Mouse (Mus musculus) gastrocnemius, adult 18-20 months (tissue): Measurements from ENCODE around the gene Rasal1. TPM values are rescaled to one million over a fixed set of nuclear protein-coding genes. Genes with fewer than 3 reads are reported as not detected.

Source experiments
- DNase-seq: peaks from one replicate; pipeline ENCODE4 v3.0.0; 2021; ENCODE audit warnings: low spot score
- total RNA-seq, 2 experiments: library from RNA; stranded (reverse); gene quantifications; 2 replicates each; pipeline ENCODE4 v1.2.3; 2021

The Rasal1 gene
- total RNA-seq, 2 experiments from 2014 or later, result not detected

DNA sequence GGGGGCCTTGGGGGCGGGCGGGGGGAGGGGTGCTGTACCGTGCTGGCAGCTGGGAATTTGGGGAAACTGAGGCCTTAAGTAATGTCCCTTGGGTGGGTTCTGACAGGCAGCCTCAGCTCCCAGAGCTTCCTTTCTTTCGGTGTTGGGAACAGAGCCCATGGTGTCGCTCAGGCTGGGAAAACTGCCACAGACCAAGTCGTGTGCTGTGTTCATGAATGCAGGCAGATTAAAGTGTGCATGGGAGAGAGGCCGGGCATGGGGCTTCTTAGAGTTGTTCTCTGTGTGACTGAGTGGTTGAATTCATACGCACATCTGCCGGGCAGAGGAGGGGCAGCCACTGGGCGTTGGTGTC is 26.8 kb upstream of the Rasal1 start:
- DNase-seq, result no peak

DNA sequence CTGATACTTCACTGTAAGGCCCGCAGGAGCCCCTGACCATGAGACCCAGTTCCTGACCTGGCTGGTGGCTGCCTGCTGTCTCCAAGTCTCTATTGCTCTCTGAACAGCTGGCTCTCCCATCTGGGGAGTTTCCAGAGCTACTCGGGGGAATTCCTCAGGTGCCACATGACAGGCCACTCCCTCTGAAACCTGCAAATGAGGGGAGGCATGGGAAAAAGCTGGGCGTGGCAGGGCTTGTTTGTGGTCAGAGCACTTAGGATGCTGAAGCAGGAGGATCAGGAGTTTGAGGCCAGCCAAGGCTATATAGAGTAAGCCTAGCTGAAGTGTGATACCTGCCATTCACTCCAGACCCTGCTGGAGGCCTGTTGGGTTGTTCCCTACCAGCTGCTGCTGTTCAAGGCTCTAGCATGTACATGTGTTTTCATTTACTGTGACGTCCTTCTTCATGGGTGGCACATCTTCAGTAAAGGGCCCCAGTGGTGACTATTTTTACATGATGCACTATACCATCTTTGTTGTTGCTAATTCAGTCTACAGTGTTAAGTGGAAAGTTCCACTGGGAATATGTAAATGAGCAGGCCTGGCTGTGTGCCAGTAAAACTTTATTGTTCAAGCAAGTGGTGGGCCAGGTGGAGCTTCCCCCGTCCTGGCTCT is 26.3 kb upstream of the Rasal1 start:
- DNase-seq, result no peak

DNA sequence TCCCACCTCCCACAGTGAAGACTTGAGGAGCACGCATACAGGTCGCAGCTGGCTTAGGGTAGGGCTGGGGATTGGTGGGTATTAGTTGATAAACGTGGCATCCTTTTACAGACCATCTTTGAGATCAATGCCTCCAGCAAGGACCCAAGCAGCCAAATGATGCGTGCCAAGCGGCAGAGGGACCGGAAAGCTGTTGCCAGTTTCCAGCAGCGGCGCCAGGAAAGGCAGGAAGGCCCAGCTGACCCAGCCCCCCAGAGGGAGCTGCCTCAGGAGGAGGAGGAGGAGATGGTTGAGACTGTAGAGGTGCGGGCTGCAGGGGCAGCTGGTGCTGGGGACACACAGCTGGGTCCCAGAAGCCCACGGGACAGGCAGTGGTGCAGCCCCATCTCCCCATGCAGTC is 24.2 kb upstream of the Rasal1 start:
- DNase-seq, result no peak

DNA sequence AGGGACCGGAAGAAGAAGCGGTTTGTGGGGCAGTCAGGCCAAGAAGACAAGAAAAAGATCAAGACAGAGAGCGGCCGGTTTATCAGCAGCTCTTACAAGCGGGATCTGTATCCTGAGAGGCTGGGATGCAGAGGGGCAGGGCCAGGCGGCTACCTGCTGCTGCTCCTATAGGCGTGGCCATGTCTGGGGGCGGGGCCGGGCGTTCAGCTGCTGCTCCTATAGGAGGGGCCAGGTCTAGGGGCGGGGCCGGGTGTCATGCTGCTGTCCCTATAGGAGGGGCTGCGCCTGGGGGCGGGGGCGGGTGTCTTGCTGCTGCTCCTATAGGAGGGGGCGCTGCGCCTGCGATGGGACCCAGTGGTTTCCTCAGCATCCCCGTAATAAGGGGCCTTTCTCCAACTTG is 22.2 kb upstream of the Rasal1 start:
- no peak for DNase-seq

DNA sequence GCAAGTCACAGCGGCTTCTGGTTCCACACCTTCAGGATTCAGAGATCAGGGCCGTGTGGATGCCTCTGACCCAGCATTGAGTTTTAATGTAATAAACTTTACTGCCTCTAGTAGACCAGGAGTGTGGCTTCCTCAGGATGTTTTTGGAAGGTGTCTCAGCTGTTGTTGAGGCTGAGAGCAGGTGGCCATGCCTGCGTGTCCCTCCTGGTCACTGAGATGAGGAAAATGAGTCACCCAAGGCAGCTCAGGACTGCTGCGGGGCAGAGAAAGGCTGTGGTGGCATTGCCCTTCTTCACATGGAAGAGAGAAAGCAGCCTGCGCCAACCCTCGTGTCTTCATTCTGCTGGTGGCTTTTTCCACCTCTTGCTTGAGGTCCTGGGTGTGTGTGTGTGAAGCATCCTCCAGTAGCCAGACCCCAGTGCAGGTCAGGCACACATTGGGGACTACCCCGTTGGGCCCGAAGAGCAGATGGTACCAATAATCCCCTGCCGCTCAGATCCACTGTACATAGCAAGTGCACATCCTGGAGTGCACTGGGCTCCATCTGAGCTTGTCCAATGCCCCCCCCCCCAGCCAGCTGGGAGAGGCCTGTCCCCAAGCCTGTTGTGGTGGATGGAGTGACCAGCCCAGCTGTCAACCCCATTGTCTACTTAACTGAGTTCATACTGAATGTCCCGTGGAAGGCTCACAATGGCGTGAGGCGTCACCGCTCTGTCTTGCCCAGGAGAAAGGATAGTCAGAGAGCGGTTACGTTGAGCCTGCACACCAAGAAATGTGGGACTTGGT is 20.9 kb upstream of the Rasal1 start:
- no peak for DNase-seq

DNA sequence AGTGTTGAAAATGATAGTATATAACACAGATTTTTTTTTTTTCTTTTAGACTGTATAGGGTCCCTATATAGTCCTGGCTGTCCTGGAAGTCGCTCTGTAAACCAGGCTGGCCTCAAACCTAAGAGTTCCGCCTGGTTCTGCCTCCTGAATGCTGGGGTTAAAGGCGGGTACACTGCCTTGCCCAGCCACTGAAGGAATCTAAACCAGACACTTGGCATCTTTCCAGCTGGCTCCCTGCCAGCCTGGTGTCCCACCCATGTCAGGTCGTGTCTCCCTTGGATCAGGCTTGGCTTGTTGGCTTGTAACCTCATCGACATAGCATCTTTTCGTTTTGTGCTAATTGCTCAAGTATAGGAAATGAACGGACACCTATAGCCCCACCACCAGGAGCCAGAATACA is 20.0 kb upstream of the Rasal1 start:
- DNase-seq, result no peak

DNA sequence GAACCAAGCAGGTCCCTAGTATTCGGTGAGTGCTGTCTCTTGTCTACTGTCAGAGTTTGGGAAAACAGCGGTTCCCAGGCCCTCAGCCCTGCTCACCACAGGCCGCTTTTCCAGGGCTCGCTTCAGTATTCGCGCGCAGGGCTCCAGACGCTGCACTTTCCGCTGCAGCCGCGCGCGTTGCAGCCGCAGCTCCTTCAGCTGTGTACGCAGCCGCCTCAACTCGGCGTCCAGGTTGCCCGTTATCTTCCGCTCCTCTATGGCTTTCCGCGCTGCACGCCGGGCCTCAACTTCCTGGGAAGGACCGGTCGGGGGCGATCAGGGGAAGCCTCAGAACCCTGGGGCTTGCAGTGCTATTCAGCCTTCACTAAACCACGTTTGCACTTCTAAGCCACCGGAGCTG is 17.5 kb upstream of the Rasal1 start:
- no peak for DNase-seq

DNA sequence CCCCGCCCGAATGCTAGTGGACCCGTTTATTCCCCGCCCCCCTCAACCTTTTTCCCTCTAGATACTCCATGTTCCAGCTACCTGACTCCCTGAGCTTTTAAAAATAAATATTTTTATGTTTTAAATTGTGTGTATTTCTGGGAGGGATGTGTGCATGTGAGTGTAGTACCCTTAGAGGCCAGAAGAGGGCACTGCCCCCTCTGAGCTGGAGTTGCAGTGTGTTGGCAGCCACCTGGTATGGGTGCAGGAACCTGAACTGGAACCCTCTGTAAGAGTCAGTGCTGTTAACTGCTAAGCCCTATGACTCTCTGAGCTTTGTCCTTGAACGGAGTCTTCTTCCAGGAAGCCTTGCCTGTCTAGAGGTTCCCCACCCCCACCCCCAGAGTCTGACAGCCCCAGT is 16.7 kb upstream of the Rasal1 start:
- no peak for DNase-seq

DNA sequence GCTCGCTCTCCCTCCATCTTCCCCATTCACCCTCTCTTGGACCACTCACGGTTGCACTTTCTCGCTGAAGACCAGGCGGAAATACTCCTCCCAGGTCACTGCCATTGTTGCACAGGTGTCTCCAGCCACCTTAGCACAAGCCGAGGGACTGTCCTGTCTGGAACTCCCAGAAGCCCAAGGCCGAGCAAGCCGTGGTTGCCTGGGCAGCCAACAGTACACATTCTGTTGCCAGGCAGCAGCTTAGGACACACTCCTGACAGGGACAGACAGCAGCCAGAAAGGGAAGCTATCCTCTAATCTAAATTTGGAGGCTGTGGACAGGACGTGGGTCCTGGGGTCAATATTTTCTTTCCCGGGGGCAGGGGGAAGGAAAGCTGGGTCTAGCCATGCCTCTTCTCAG is 14.5 kb upstream of the Rasal1 start, which contains the start of gene Cfap73:
TSS of gene Cfap73 (minus strand) at position 105 of the 400 bp plus-strand sequence.
- DNase-seq, result no peak

DNA sequence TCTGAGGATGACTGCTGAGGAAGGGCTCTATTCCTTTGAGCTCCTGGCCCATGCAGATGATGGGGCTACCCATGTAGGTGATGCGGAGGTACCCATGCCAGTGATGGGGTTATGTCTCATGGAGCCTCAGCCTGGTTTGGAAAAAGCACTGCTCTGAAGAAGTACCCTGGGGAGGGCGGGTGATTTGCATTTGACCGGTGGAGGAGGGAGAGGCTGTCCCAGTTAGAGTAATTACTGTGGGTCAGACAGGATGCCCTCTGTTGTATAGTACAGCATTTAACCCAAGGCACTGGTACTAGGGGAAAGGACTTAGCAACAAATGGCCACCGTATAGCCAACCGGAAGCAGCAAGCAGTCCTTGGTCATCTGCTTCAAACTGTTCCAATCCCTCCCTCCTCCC is 13.8 kb upstream of the Rasal1 start:
- DNase-seq, result no peak

DNA sequence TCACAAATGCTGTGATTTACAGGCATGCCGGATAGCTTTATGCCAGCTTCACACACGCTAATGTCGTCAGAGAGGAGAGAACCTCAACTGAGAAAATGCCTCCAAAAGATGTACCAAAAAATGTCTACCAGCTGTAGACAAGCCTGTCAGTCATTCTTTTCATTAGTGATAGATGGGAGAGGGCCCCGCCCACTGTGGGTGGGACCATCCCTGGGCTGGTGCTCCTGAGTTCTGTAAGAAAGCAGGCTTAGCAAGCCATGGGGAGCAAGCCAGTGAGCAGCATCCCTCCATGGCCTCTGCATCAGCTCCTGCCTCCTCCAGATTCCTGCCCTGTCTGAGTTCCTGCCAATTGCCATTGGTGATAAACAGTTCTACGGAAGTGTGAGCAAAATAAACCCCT is 13.0 kb upstream of the Rasal1 start:
- no peak for DNase-seq

DNA sequence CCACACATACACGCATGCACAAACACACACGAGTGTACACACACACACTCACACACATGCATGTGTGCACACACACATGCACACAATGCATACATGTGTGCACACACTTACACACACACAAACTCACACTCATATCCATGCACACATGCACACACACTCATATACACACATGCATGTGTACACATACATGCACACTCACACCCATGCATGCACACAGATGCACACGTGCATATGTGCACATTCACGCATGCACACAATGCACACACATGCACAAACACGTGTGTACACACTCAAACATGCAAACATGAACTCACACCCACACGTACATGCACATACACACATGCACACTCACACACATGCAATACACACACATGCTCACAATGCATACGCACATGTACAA is 8.5 kb upstream of the Rasal1 start:
- no peak for DNase-seq

DNA sequence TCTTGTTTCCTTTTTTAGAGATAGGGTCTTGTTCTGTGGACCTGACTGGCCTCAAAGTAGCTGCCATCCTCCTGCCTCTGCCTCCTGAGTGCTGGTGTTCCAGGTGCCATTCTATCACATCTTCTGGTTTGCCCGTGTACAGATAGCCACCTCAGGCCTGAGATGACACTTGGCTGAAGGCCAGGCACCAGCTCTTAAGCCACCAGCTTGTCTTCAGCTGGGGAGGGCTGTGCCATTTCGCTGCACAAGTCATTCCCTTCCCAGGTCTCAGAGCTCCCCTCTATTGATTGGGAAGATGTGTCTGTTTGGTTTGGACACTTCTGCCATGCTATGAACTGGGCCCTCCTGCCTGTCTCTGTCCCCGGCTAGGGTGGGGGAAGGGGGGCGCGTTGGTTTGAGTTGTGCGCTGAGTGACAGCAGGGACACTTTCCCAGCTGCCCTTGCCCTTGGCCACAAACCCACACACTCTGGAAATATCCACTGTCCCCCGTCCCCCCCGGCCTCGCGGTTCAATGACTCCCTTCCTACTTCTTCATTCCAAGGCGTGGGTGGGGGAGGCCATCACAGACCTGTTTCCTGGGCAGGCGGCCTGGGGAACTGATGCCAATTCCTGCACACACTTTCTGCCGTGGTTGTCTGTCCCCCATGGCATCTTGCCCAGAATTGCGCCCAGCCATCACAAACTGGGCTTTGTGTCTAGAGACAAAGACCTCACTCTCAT is 5.1 kb upstream of the Rasal1 start:
- no peak for DNase-seq

DNA sequence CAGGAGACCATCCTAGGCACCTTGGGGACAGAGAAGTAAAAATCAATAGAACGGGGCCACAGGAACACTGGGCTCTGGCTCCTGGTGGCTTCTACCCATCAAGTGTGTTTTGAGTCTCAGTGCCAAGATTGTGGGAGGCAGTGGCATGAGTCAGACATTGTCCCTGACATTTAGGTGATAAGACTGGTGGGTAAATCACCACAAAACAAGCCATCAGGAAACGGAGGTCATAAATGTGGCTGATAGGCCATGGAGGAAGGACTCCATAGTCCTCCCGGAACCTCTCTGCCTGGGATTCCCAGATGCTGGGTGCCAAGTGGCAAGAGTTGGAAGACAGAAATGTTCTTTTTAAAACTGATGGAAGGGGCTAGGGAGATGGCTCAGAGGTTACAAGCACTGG is 4.4 kb upstream of the Rasal1 start:
- DNase-seq, result no peak

DNA sequence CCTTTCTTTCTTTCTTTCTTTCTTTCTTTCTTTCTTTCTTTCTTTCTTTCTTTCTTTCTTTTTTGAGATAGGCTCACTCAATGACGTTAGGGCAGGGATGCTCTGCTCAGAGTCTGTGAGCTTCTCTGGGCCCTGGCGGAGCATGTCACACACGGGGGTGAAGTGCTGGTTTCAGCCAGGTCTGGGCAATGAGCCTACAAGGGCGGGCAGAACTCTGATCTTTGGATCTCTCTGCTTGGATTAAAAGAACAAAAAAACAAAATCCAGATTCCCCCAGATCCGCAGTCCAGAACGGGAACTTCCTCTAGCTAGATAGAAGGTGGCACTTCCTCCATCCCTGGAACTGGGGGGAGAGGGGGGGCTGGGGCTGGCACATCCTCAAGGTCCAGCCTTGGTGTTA is 2.8 kb upstream of the Rasal1 start:
- no peak for DNase-seq

DNA sequence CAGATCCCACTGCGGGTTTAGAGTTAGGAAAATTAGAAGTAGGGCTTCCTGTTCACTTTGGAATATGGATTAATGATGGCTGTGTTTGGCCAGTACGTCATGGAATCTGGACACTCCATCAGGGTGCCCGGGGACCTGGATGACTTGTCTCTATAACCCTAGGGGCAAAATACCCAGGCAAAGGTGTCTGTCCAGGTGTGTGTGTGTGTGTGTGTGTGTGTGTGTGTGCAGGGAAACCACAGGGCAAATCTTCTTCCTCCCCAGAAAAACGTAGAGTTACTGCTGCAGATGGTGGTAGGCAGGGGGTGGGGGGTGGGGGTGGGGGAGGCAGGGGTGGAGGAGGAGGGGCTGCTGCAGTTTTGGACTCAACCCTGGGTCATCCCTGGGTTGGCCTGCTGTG is 1.3 kb upstream of the Rasal1 start:
- no peak for DNase-seq

DNA sequence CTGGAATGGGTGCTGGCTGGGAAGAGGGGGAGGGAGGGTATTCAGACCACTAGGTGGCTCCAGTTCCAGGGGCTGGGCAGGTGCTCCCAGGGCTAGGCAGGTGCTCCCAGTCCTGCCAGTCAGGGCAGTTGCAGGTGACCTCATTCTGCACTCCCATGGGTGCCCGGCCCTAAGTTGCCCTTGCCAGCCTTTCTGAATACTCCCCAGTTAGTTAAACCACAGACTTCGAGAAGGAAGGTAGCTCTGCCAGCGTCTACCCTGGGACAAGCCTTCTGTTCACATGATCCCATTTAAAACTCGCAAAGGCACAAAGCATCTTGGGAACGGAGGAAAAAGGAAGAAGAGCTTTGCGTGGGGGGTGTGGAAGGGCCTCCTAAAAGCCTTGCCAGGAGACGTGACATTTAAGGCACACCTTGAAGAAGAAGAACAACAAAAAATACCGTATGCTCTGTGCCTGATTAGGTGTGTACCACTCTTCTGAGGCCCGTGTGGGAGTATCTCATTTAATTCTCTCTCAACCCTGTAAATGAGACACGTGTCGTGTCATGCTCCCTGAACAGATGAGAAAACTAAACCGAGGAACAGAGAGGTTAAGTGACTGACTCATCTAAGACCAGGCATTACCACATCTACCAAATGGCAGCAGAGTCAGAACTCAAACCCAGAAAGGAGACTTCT is 659 bp upstream of the Rasal1 start:
- no peak for DNase-seq

DNA sequence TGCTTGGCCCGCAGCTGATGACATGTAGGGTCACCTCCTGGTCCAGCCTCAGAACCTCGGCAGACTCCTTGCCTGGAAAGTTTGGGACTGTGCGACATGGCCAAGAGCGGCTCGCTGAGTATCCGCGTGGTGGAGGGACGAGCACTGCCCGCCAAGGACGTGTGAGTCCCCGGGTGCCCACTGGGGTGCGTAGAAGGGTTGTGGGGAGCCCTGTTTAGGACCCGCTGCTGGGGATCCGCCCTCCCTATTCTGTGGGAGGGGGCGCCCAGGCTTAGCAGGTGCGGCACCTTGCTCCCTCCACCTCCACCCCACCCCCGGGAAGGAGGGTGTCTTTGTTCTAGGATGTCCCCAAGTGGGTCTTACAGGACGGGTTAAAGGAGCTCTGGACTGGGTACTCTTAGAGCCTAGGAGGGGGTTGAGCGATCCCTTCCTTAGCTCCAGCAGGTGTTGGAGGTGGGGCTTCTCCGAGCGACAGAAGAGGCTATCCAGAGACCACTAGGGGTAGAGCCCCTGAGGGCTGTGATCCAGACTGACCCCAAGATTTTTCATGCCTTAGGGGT is 842 bp downstream of the Rasal1 start:
- no peak for DNase-seq

DNA sequence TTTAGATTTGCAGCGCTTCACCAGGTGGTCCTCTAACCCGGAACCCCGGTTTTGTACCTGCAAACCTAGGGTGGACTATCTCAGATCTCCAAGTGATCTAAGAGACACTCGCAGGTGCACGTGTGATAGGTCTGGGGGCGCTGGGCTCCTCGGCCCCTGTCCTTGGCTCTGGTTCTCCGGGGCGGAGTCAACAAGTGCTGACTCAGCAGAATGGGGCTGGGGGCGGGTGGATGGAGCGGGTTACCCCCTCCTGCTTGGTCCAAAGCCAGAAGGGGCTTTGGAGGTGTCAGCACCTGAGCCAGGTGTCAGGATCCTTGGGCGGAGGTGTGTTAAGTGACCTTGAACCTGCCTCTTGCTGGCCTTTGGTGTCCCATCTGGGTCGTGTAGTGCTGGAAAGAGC is 1.3 kb downstream of the Rasal1 start:
- no peak for DNase-seq

DNA sequence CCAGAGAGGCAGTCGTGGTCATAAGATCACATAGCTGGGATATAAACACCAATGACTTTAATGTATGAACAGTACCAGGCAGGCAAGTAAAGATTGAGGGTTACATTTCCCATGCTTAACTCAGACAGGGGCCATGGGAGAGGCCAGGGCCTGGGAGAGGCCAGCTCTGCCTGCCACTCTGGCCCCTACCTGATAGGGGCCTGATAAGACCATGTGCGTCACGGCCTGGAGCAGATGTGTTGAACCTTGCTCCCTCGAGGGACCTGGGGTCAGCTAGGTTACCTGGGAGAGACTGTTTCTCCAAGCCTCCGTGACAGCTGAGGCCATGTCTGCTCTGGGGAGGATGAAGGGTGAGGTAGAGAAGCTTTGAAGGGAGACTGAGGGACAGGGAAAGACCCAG is 2.6 kb downstream of the Rasal1 start:
- no peak for DNase-seq

DNA sequence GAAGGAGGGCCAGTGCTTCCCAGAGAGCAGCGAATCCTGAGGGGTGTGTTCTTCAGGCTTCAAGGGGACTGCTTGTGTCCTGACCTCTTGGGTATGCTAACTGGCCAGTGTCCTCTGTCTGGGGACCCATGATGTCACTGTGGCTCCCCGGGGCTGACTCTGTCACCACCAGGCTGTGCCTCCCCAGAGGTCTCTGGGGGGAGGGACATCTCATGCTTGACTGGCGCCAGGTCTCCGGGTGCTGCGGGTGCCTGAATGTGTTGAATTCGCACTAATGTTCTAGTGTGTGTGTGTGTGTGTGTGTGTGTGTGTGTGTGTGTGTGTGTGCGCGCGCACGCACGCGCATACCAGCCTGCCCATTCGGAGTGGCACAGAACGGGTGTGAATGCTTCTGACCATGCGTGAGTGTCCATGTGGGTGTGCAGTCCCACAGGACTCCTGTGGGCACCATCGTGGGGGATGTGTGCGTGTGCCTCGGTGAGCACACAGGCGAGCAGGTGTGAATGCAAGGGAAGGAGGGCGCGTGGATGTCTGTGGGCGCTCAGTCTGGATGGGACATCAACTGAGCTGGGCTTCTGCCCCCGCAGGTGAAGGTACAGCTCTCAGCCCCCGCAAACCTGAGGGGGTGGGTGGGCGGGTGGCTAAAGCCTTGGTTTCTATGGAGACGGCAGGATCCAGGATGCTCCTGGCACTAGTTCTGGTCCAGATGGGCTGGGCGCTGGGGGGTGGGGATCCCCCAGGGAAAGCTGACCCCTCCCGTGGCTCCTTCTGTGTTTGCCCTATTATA is 4.5 kb downstream of the Rasal1 start:
- no peak for DNase-seq
